Mouse (Mus musculus): ENCODE data around the gene Dnmt3b. TPM values are rescaled to one million over a fixed set of nuclear protein-coding genes. Genes with fewer than 3 reads are reported as not detected.
"Not testable (repeated sequence)": the region's sequence is repeated elsewhere in the genome, so short reads cannot be mapped to it uniquely, and the experiment has no call there.

Dnmt3b gene
- polyA plus RNA-seq, 1 experiment = 0.98 TPM

GRCm38 (mm10) chr2:153712646-153713091 is 63.4 kb downstream of the Dnmt3b start:
- H3K27me3 ChIP-seq (ENCODE audit: control insufficient read depth, insufficient read depth, low read length) = no peaks in the 10 kb centered on the region
- 58% methylated on average over 3 of the region's 3 CpGs for WGBS
- TF ChIP-seq CTCF (IDR thresholded peaks at IDR 0.05; ENCODE audit: extremely low read depth, insufficient read length, insufficient replicate concordance, low read depth, low read length) = no peak
- no peak for TF ChIP-seq POLR2A (IDR thresholded peaks at IDR 0.05; ENCODE audit: low read depth, low read length)
- no peak overlapping the region for H3K4me3 ChIP-seq (ENCODE audit: low read depth, low read length)
- H3K4me1 ChIP-seq (ENCODE audit: control insufficient read depth, insufficient read depth, insufficient read length, low read length) = no peaks in the 10 kb centered on the region
- H3K36me3 ChIP-seq (ENCODE audit: control insufficient read depth, insufficient read depth, low read length) = no peaks in the 10 kb centered on the region
- no peak overlapping the region for H3K27ac ChIP-seq (ENCODE audit: insufficient read depth, low read depth, low read length)

GRCm38 (mm10) chr2:153713227-153713626 is 64.0 kb downstream of the Dnmt3b start:
- Histone ChIP-seq H3K27me3 (ENCODE audit: control insufficient read depth, insufficient read depth, low read length) (no peaks in the 10 kb centered on the region), H3K27ac (ENCODE audit: insufficient read depth, low read depth, low read length) (no peak overlapping the region), H3K36me3 (ENCODE audit: control insufficient read depth, insufficient read depth, low read length) (no peaks in the 10 kb centered on the region), H3K4me3 (ENCODE audit: low read depth, low read length) (no peak overlapping the region), H3K4me1 (ENCODE audit: control insufficient read depth, insufficient read depth, insufficient read length, low read length) (no peaks in the 10 kb centered on the region)
- no peak for TF ChIP-seq POLR2A (IDR thresholded peaks at IDR 0.05; ENCODE audit: low read depth, low read length)
- TF ChIP-seq CTCF (IDR thresholded peaks at IDR 0.05; ENCODE audit: extremely low read depth, insufficient read length, insufficient replicate concordance, low read depth, low read length) = no peak
- WGBS = 27% methylated on average over 4 of the region's 4 CpGs

DNA sequence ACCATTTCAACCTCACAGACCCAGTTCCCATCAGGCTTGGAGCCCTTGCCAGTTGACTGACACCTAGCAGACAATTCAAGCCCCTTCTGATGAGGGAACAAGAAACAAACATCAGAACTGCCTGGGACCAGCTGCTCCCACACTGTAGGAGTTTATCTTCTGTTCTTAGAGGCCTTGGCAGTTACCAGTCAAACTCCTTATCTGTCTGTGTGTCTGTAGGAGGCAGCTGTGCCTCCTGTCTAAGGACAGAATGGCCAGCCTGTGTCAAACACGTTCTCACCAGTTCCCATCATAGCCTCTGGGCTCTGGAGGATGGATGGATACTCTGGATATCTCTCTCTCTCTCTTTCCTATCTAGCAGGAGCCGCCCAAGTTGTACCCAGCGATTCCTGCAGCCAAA is 68.6 kb downstream of the Dnmt3b start:
- not testable (repeated sequence) for H3K27ac ChIP-seq (ENCODE audit: insufficient read depth, low read depth, low read length); H3K27me3 ChIP-seq (ENCODE audit: control insufficient read depth, insufficient read depth, low read length); H3K4me1 ChIP-seq (ENCODE audit: control insufficient read depth, insufficient read depth, insufficient read length, low read length); H3K36me3 ChIP-seq (ENCODE audit: control insufficient read depth, insufficient read depth, low read length); H3K4me3 ChIP-seq (ENCODE audit: low read depth, low read length)
- WGBS = 71% methylated on average over 3 of the region's 3 CpGs

- TF ChIP-seq CTCF (IDR thresholded peaks at IDR 0.05; ENCODE audit: extremely low read depth, insufficient read length, insufficient replicate concordance, low read depth, low read length) = no peak
- TF ChIP-seq POLR2A (IDR thresholded peaks at IDR 0.05; ENCODE audit: low read depth, low read length) = no peak
- 64% methylated on average over 1 of the region's 1 CpGs for whole genome bisulfite sequencing
- Histone ChIP-seq H3K4me3 (ENCODE audit: low read depth, low read length) (no peak overlapping the region), H3K27me3 (ENCODE audit: control insufficient read depth, insufficient read depth, low read length) (no peaks in the 10 kb centered on the region), H3K36me3 (ENCODE audit: control insufficient read depth, insufficient read depth, low read length) (no peaks in the 10 kb centered on the region), H3K4me1 (ENCODE audit: control insufficient read depth, insufficient read depth, insufficient read length, low read length) (no peaks in the 10 kb centered on the region), H3K27ac (ENCODE audit: insufficient read depth, low read depth, low read length) (no peak overlapping the region)
Observed at GRCm38 (mm10) chr2:153723098-153723497, 73.8 kb downstream of the Dnmt3b start.

DNA sequence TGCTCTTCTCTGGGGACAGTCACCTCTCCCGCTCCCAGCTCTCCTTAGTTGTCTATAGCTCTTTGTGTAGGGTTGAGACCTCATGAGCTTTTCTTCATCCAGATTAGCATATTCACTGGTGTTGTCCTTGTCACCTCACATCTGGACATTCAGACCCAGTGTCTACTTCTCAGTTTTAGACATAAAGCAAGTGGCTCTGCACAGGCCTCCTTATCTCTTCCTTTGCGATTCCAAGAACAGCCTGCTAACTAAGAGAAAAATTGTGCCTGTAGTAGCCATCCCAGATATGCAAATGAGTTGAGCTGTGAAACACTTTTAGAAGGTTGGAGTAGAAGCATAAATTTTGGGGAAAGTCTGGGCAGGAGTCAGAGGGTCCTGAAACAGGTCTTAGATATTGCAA is 75.2 kb downstream of the Dnmt3b start:
- H3K36me3 ChIP-seq (ENCODE audit: control insufficient read depth, insufficient read depth, low read length) = no peaks in the 10 kb centered on the region
- no peak overlapping the region for H3K4me3 ChIP-seq (ENCODE audit: low read depth, low read length)
- no peaks in the 10 kb centered on the region for H3K27me3 ChIP-seq (ENCODE audit: control insufficient read depth, insufficient read depth, low read length)
- TF ChIP-seq CTCF (IDR thresholded peaks at IDR 0.05; ENCODE audit: extremely low read depth, insufficient read length, insufficient replicate concordance, low read depth, low read length) (no peak), POLR2A (IDR thresholded peaks at IDR 0.05; ENCODE audit: low read depth, low read length) (no peak)
- no peak overlapping the region for H3K27ac ChIP-seq (ENCODE audit: insufficient read depth, low read depth, low read length)
- no peaks in the 10 kb centered on the region for H3K4me1 ChIP-seq (ENCODE audit: control insufficient read depth, insufficient read depth, insufficient read length, low read length)
- 84% methylated on average over 2 of the region's 2 CpGs for WGBS

GRCm38 (mm10) chr2:153724871-153725270 is 75.6 kb downstream of the Dnmt3b start:
- WGBS = 86% methylated on average over 2 of the region's 2 CpGs
- Histone ChIP-seq H3K4me3 (ENCODE audit: low read depth, low read length) (no peak overlapping the region), H3K4me1 (ENCODE audit: control insufficient read depth, insufficient read depth, insufficient read length, low read length) (no peaks in the 10 kb centered on the region), H3K27ac (ENCODE audit: insufficient read depth, low read depth, low read length) (no peak overlapping the region), H3K27me3 (ENCODE audit: control insufficient read depth, insufficient read depth, low read length) (no peaks in the 10 kb centered on the region), H3K36me3 (ENCODE audit: control insufficient read depth, insufficient read depth, low read length) (no peaks in the 10 kb centered on the region)
- TF ChIP-seq CTCF (IDR thresholded peaks at IDR 0.05; ENCODE audit: extremely low read depth, insufficient read length, insufficient replicate concordance, low read depth, low read length) = no peak
- TF ChIP-seq POLR2A (IDR thresholded peaks at IDR 0.05; ENCODE audit: low read depth, low read length) = no peak

DNA sequence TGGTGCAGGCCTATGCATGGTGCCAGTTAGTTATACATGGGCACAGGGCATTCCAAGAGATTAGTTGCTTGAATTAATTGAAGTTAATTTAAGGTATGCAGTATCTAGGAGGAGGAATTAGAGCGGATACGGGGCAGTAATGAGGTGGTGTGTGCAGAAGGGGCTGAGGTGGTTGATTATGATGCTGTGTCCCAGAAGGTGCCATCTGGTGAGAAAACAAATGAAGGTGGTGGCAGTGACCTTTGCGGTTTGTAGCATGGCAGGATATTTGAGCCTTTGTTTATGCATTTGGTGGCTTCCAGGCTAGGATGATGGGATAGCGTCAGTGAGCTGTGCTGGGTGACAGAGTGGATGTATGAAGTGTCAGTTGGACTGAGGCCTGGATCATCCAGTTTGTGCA is 76.0 kb downstream of the Dnmt3b start:
- no peak for TF ChIP-seq POLR2A (IDR thresholded peaks at IDR 0.05; ENCODE audit: low read depth, low read length)
- no peak for TF ChIP-seq CTCF (IDR thresholded peaks at IDR 0.05; ENCODE audit: extremely low read depth, insufficient read length, insufficient replicate concordance, low read depth, low read length)
- H3K4me3 ChIP-seq (ENCODE audit: low read depth, low read length) = no peak overlapping the region
- no peaks in the 10 kb centered on the region for H3K27me3 ChIP-seq (ENCODE audit: control insufficient read depth, insufficient read depth, low read length)
- WGBS = 93% methylated on average over 4 of the region's 4 CpGs
- H3K27ac ChIP-seq (ENCODE audit: insufficient read depth, low read depth, low read length) = no peak overlapping the region
- no peaks in the 10 kb centered on the region for H3K4me1 ChIP-seq (ENCODE audit: control insufficient read depth, insufficient read depth, insufficient read length, low read length)
- H3K36me3 ChIP-seq (ENCODE audit: control insufficient read depth, insufficient read depth, low read length) = no peaks in the 10 kb centered on the region

GRCm38 (mm10) chr2:153734033-153734432 is 84.8 kb downstream of the Dnmt3b start:
- Histone ChIP-seq H3K27ac (ENCODE audit: insufficient read depth, low read depth, low read length) (no peak overlapping the region), H3K4me1 (ENCODE audit: control insufficient read depth, insufficient read depth, insufficient read length, low read length) (no peaks in the 10 kb centered on the region), H3K4me3 (ENCODE audit: low read depth, low read length) (no peak overlapping the region), H3K36me3 (ENCODE audit: control insufficient read depth, insufficient read depth, low read length) (no peaks in the 10 kb centered on the region), H3K27me3 (ENCODE audit: control insufficient read depth, insufficient read depth, low read length) (no peaks in the 10 kb centered on the region)
- TF ChIP-seq CTCF (IDR thresholded peaks at IDR 0.05; ENCODE audit: extremely low read depth, insufficient read length, insufficient replicate concordance, low read depth, low read length) = no peak
- TF ChIP-seq POLR2A (IDR thresholded peaks at IDR 0.05; ENCODE audit: low read depth, low read length) = no peak
- WGBS = 75% methylated on average over 4 of the region's 4 CpGs

Other genes with a start within 250 kb of the Dnmt3b start
- gene 4930404H24Rik, start 156.7 kb upstream of the Dnmt3b start, polyA plus RNA-seq (2012; rRNA removed) = not detected in 2 replicates
- gene Nol4l, start 119.5 kb upstream of the Dnmt3b start, polyA plus RNA-seq (2012; rRNA removed) = 23.5 and 47.5 TPM in 2 replicates
- 9.0 and 16.2 TPM in 2 replicates for gene Commd7, start 16.7 kb upstream of the Dnmt3b start, polyA plus RNA-seq (2012; rRNA removed)
- gene Dnmt3c, start 47.2 kb downstream of the Dnmt3b start, polyA plus RNA-seq (2012; rRNA removed) = not detected in 2 replicates
- gene Mapre1, start 91.8 kb downstream of the Dnmt3b start, polyA plus RNA-seq (2012; rRNA removed) = 1.5 and 3.8 TPM in 2 replicates
- gene Efcab8, start 130.5 kb downstream of the Dnmt3b start, polyA plus RNA-seq (2012; rRNA removed) = 0.10 TPM in 1 of 2 replicates, not detected in the other
- not detected in 2 replicates for gene Sun5, start 221.6 kb downstream of the Dnmt3b start, polyA plus RNA-seq (2012; rRNA removed)
- gene Bpifb2, start 225.6 kb downstream of the Dnmt3b start, polyA plus RNA-seq (2012; rRNA removed) = not detected in 2 replicates

Measured in small intestine, adult 2 months (tissue).